Mouse (Mus musculus) ES-E14 (cell line): ENCODE data around the gene Fscn2. TPM values are rescaled to one million over a fixed set of nuclear protein-coding genes. Genes with fewer than 3 reads are reported as not detected.

Experiments
- DNase-seq: peaks from one replicate; pipeline ENCODE4 v3.0.0-alpha.2; 2013; ENCODE audit warnings: low read depth, low spot score
- H3K27ac ChIP-seq: 2 replicates; pipeline ENCODE4 v1.5.1; 2012; ENCODE audit warnings: low read depth, mild to moderate bottlenecking, low read length, moderate library complexity, mixed read lengths; ENCODE audit not compliant: poor library complexity, insufficient read depth, severe bottlenecking
- H3K36me3 ChIP-seq: 2 replicates; pipeline ENCODE4 v1.6.1; 2012; ENCODE audit warnings: mild to moderate bottlenecking, low read length, moderate library complexity, mixed read lengths; ENCODE audit not compliant: control insufficient read depth, poor library complexity, insufficient read depth, severe bottlenecking
- H3K4me1 ChIP-seq, 2 experiments: fragments of 150-350 bp in 1 of 2; sonication (generic) in 1 of 2; 2 replicates each; pipeline ENCODE4 v1.6.1; 2012; ENCODE audit warnings: low read length in 2 of 2, mild to moderate bottlenecking in 1 of 2, mixed read lengths in 1 of 2; ENCODE audit not compliant: control insufficient read depth in 2 of 2, insufficient read depth in 2 of 2, poor library complexity in 1 of 2
- H3K4me3 ChIP-seq, 2 experiments: fragments of 150-350 bp in 1 of 2; sonication (generic) in 1 of 2; 2 replicates each; pipeline ENCODE4 v1.5.1; 2012; ENCODE audit warnings: low read length in 2 of 2, low read depth in 1 of 2, mild to moderate bottlenecking in 1 of 2, mixed read lengths in 1 of 2; ENCODE audit not compliant: insufficient read depth in 1 of 2, poor library complexity in 1 of 2, severe bottlenecking in 1 of 2
- H3K9ac ChIP-seq: 2 replicates; pipeline ENCODE4 v1.6.1; 2012; ENCODE audit warnings: low read depth, mild to moderate bottlenecking, low read length, mixed read lengths; ENCODE audit not compliant: poor library complexity, insufficient read depth, severe bottlenecking
- H3K9me3 ChIP-seq: fragments of 150-350 bp; sonication (generic); 2 replicates; pipeline ENCODE4 v1.6.1; 2012; ENCODE audit warnings: low read depth, mild to moderate bottlenecking, low read length; ENCODE audit not compliant: control insufficient read depth, insufficient read depth
- CHD2 ChIP-seq: IDR thresholded peaks from 2 replicates; pipeline ENCODE4 v1.6.1; 2014; ENCODE audit warnings: mild to moderate bottlenecking, low read depth, low read length, inconsistent platforms
- HCFC1 ChIP-seq: IDR thresholded peaks from 2 replicates; pipeline ENCODE4 v1.6.1; 2012; ENCODE audit warnings: low read length, inconsistent platforms, borderline replicate concordance; ENCODE audit not compliant: insufficient read depth
- MAFK ChIP-seq: IDR thresholded peaks from 2 replicates; pipeline ENCODE4 v1.6.1; 2014; ENCODE audit warnings: mild to moderate bottlenecking, low read depth, low read length, inconsistent platforms; ENCODE audit not compliant: insufficient read depth
- ZC3H11A ChIP-seq: IDR thresholded peaks from 2 replicates; pipeline ENCODE4 v1.6.1; 2012; ENCODE audit warnings: low read depth, mild to moderate bottlenecking, inconsistent platforms, low read length, borderline replicate concordance
- ZNF384 ChIP-seq: IDR thresholded peaks from 2 replicates; pipeline ENCODE4 v1.6.1; 2012; ENCODE audit warnings: low read depth, low read length, inconsistent platforms
- in situ Hi-C, 2 experiments: fragments of 600-800 bp; cut with MboI; formaldehyde crosslinking; loops; one replicate each; pipeline ENCODE4 v1.15.1; 2025; ENCODE audit warnings: low sequenced_read_pairs in 2 of 2, inconsistent platforms in 1 of 2; ENCODE audit not compliant: unreplicated experiment in 2 of 2
- total RNA-seq: library from RNA; depleted of rRNA; stranded (reverse); fragments of 300-350 nt; gene quantifications from 2 replicates; pipeline ENCODE4 v1.2.3, GENCODE M21; 2012

Gene Fscn2
- total RNA-seq, 1 experiment: 0.31 TPM

DNA sequence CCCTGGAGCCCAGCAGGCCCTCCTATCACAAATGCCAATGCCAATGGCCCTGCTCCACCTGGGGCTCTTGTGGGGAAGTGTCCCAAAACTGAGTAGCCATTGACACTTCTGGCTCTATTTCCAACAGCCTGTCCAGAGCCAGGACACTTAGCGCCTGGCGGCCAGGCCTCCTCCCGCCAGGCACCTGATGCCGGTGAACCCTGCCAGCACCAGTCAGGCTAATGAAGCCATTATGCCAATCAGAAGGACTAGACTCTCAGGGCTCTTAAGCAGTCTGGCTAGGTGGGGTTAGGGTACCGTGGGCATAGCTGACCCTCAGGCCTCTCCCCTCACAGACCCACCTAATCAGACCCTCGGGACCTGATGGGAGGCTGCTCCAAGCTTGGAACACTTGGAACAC, 1.9 kb upstream of the Fscn2 start:
- no peaks in the 10 kb centered on the region for H3K9me3 ChIP-seq
- in situ Hi-C loops: no loop called here
- DNase-seq: no peak
- no peak overlapping the region for H3K27ac ChIP-seq
- H3K9ac ChIP-seq: no peak overlapping the region
- no peak for TF ChIP-seq CHD2
- peaks cover 0 to 6% of the 10 kb centered on the region in 2 experiments; a peak in 1 of 4 replicates for H3K4me1 ChIP-seq
- H3K4me3 ChIP-seq: no peak overlapping the region
- no peaks in the 10 kb centered on the region for H3K36me3 ChIP-seq

- in situ Hi-C loops: no loop called here
- no peak overlapping the region for H3K4me3 ChIP-seq
- no peak overlapping the region for H3K27ac ChIP-seq
- H3K9me3 ChIP-seq: no peaks in the 10 kb centered on the region
- peaks cover 0 to 9% of the 10 kb centered on the region in 2 experiments; a peak in 1 of 4 replicates for H3K4me1 ChIP-seq
- no peak overlapping the region for H3K9ac ChIP-seq
- TF ChIP-seq CHD2 (no peak), ZNF384 (no peak), HCFC1 (no peak), MAFK (no peak), ZC3H11A (no peak)
- no peaks in the 10 kb centered on the region for H3K36me3 ChIP-seq
- no peak for DNase-seq
Observed at GRCm38 (mm10) chr11:120360062-120360461, 1.3 kb upstream of the Fscn2 start.

GRCm38 (mm10) chr11:120360755-120361154, 579 bp upstream of the Fscn2 start:
- no peak for DNase-seq
- H3K27ac ChIP-seq: no peak overlapping the region
- H3K4me1 ChIP-seq: peaks cover 0 to 13% of the 10 kb centered on the region in 2 experiments; a peak in 1 of 4 replicates
- H3K9ac ChIP-seq: no peak overlapping the region
- in situ Hi-C loops: no loop called here
- no peaks in the 10 kb centered on the region for H3K9me3 ChIP-seq
- no peak overlapping the region for H3K4me3 ChIP-seq
- TF ChIP-seq MAFK: no peak
- TF ChIP-seq ZC3H11A: no peak
- H3K36me3 ChIP-seq: no peaks in the 10 kb centered on the region

DNA sequence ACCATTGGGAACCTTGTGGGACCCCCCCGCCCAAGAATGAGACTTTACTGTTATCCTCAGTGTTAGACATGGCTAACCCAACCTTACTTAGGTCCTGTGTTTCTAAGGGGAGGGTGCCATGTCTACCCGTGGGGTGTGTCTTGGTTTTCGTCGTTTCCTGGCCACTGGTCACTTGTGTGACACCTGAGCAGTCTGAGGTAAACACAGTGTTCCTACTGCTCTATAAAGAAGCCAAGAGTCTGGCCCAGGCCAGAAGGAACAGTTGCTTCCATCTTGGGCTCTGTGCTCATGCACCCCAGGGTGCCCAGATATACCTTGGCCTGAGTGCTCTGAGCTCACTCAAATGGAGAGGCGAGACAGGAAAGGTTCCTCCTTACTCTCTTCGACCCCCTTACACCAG, 1.6 kb downstream of the Fscn2 start:
- TF ChIP-seq MAFK (no peak), CHD2 (no peak), HCFC1 (no peak)
- H3K4me3 ChIP-seq: no peak overlapping the region
- H3K36me3 ChIP-seq: no peaks in the 10 kb centered on the region
- H3K27ac ChIP-seq: no peak overlapping the region
- DNase-seq: no peak
- in situ Hi-C loops: no loop called here
- no peak overlapping the region for H3K9ac ChIP-seq
- no peaks in the 10 kb centered on the region for H3K9me3 ChIP-seq
- peaks cover 0 to 29% of the 10 kb centered on the region in 2 experiments; a peak in 1 of 4 replicates for H3K4me1 ChIP-seq

GRCm38 (mm10) chr11:120366443-120367027, 5.2 kb downstream of the Fscn2 start:
- no peaks in the 10 kb centered on the region for H3K9me3 ChIP-seq
- H3K36me3 ChIP-seq: no peaks in the 10 kb centered on the region; the same call in 1 of the 2 replicates
- H3K4me3 ChIP-seq: no peak overlapping the region
- H3K9ac ChIP-seq: no peak overlapping the region
- no peak for DNase-seq
- TF ChIP-seq MAFK (no peak), ZC3H11A (no peak), ZNF384 (no peak)
- H3K27ac ChIP-seq: no peak overlapping the region
- in situ Hi-C loops: no loop called here
- peaks cover 0 to 28% of the 10 kb centered on the region in 2 experiments; a peak in 1 of 4 replicates for H3K4me1 ChIP-seq
